Mouse (Mus musculus): ENCODE data around the gene Sprr1b. TPM values are rescaled to one million over a fixed set of nuclear protein-coding genes. Genes with fewer than 3 reads are reported as not detected.

The Sprr1b gene
- polyA plus RNA-seq, 1 experiment from 2014 or later: not detected

DNA sequence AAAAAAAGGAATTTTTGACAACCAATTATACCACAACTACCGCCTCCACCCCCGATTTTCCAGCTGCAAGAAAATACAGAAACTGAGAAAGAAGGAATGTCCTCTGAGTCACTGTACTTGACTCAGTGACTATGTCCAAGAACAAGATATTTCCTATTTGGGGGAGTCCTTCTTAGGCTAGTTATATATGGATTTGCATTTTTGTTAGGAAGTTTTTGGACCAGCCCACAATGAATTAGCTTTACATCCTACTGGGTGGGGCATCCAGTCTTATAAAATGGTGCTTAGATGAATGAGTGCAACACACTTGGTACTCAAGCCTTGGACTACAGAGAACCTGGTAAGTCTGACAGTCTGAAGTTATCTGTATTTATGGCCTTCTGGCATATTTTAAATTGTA lies 6.3 kb downstream of the Sprr1b start, which contains the start of gene Sprr2k:
Sprr2k (plus strand) TSS at position 301 of the 400 bp plus-strand sequence.
- H3K4me2 ChIP-seq (ENCODE audit: low read depth, low read length): no peak within 1 kb of the TSS
- 63% methylated on average over 2 of the region's 2 CpGs for WGBS (ENCODE audit: insufficient replicate concordance)

DNA sequence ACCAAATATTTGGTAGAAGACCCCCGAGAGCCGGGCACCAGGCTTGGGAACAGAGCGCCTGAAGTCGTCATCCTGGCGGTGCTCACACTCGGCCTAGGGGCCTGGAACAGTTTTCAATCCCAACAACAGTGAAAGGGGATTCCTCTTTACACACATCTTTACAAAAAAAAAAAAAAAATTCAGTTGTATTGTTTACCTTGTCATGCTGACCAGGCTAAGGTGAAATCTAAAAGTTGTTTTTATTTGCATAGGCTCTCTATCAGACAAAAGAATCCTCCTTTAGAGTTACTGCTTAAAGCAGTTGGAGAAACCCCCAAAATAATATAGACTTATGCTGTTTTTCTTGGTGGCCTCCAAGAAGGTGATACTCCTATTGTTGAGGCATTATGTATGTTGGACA lies 9.3 kb downstream of the Sprr1b start, which contains the start of gene Gm9774:
Gm9774 (minus strand) TSS at position 101 of the 400 bp plus-strand sequence.
- Histone ChIP-seq H3K4me1 (ENCODE audit: control insufficient read depth, low read depth, low read length) (no peaks in the 10 kb centered on the region), H3K27ac (ENCODE audit: low read length) (no peak within 1 kb of the TSS), H3K9ac (ENCODE audit: low read depth, low read length) (no peak within 1 kb of the TSS), H3K36me3 (ENCODE audit: control insufficient read depth, insufficient read depth) (no peaks in the 10 kb centered on the region), H3K27me3 (ENCODE audit: control insufficient read depth, insufficient read depth, low read depth, low read length) (no peaks in the 10 kb centered on the region), H3K4me2 (ENCODE audit: low read depth, low read length) (no peak within 1 kb of the TSS), H3K4me3 (ENCODE audit: low read depth, low read length) (no peak within 1 kb of the TSS), H3K9me3 (replicated peaks; ENCODE audit: control insufficient read depth, low read length) (no peaks in the 10 kb centered on the region)
- ATAC-seq (ENCODE audit: low read depth): no peak
- 79% methylated on average over 6 of the region's 6 CpGs for whole genome bisulfite sequencing (ENCODE audit: insufficient replicate concordance)

More for the DNA sequence above, 6.3 kb downstream of the Sprr1b start, which contains the start of gene Sprr2k:
- no peak within 1 kb of the TSS for H3K4me3 ChIP-seq (ENCODE audit: low read depth, low read length)
- no peaks in the 10 kb centered on the region for H3K4me1 ChIP-seq (ENCODE audit: control insufficient read depth, low read depth, low read length)
- H3K36me3 ChIP-seq (ENCODE audit: control insufficient read depth, insufficient read depth): no peaks in the 10 kb centered on the region
- no peak within 1 kb of the TSS for H3K27ac ChIP-seq (ENCODE audit: low read length)
- no peaks in the 10 kb centered on the region for H3K9me3 ChIP-seq (replicated peaks; ENCODE audit: control insufficient read depth, low read length)
- ATAC-seq (ENCODE audit: low read depth): no peak
- H3K27me3 ChIP-seq (ENCODE audit: control insufficient read depth, insufficient read depth, low read depth, low read length): no peaks in the 10 kb centered on the region
- H3K9ac ChIP-seq (ENCODE audit: low read depth, low read length): no peak within 1 kb of the TSS

GRCm38 (mm10) chr3:92417782-92418181 lies 20.8 kb downstream of the Sprr1b start, which contains the start of gene Sprr2j-ps:
Sprr2j-ps (plus strand) TSS chr3:92418082.
- H3K9me3 ChIP-seq (replicated peaks; ENCODE audit: control insufficient read depth, low read length): no peaks in the 10 kb centered on the region
- no peak within 1 kb of the TSS for H3K9ac ChIP-seq (ENCODE audit: low read depth, low read length)
- H3K4me2 ChIP-seq (ENCODE audit: low read depth, low read length): no peak within 1 kb of the TSS
- no peak within 1 kb of the TSS for H3K4me3 ChIP-seq (ENCODE audit: low read depth, low read length)
- no peaks in the 10 kb centered on the region for H3K36me3 ChIP-seq (ENCODE audit: control insufficient read depth, insufficient read depth)
- no peaks in the 10 kb centered on the region for H3K4me1 ChIP-seq (ENCODE audit: control insufficient read depth, low read depth, low read length)
- H3K27me3 ChIP-seq (ENCODE audit: control insufficient read depth, insufficient read depth, low read depth, low read length): no peaks in the 10 kb centered on the region
- H3K27ac ChIP-seq (ENCODE audit: low read length): no peak within 1 kb of the TSS
- no peak for ATAC-seq (ENCODE audit: low read depth)
- WGBS (ENCODE audit: insufficient replicate concordance): 62% methylated on average over 2 of the region's 2 CpGs

- Histone ChIP-seq H3K4me3 (ENCODE audit: low read depth, low read length) (no peak within 1 kb of the TSS), H3K9ac (ENCODE audit: low read depth, low read length) (no peak within 1 kb of the TSS), H3K9me3 (replicated peaks; ENCODE audit: control insufficient read depth, low read length) (no peaks in the 10 kb centered on the region), H3K4me1 (ENCODE audit: control insufficient read depth, low read depth, low read length) (no peaks in the 10 kb centered on the region), H3K27ac (ENCODE audit: low read length) (no peak within 1 kb of the TSS), H3K4me2 (ENCODE audit: low read depth, low read length) (no peak within 1 kb of the TSS), H3K36me3 (ENCODE audit: control insufficient read depth, insufficient read depth) (no peaks in the 10 kb centered on the region), H3K27me3 (ENCODE audit: control insufficient read depth, insufficient read depth, low read depth, low read length) (no peaks in the 10 kb centered on the region)
- ATAC-seq (ENCODE audit: low read depth): no peak
- WGBS (ENCODE audit: insufficient replicate concordance): 66% methylated on average over 2 of the region's 2 CpGs
Measured at GRCm38 (mm10) chr3:92407691-92408090, 30.9 kb downstream of the Sprr1b start, which contains the start of gene Sprr2i. Sprr2i (plus strand) TSS chr3:92407991.

DNA sequence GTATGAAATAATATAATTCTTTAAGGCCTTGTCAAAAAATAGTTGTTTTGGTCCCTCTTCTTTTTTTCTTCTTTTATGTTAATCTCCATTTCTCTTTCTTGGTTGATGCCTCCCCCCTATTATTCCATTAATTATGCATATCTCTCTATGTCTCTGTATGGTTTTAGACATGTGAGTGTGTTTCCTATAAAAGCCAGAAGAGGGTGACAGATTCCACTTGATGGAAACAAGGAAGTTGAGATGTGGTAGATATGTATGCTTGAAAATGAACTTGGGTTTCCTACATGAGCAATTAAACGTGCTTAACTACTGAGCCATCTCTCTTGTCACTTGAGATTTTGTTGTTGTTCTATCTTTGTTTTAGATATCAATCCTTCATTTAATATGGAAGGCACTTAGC lies 44.3 kb downstream of the Sprr1b start:
- Histone ChIP-seq H3K4me1 (ENCODE audit: control insufficient read depth, low read depth, low read length) (no peaks in the 10 kb centered on the region), H3K4me3 (ENCODE audit: low read depth, low read length) (no peak overlapping the region), H3K9ac (ENCODE audit: low read depth, low read length) (no peak overlapping the region), H3K4me2 (ENCODE audit: low read depth, low read length) (no peak overlapping the region), H3K27ac (ENCODE audit: low read length) (no peak overlapping the region), H3K36me3 (ENCODE audit: control insufficient read depth, insufficient read depth) (no peaks in the 10 kb centered on the region), H3K27me3 (ENCODE audit: control insufficient read depth, insufficient read depth, low read depth, low read length) (no peaks in the 10 kb centered on the region), H3K9me3 (replicated peaks; ENCODE audit: control insufficient read depth, low read length) (no peaks in the 10 kb centered on the region)
- WGBS (ENCODE audit: insufficient replicate concordance): 19% methylated on average over 1 of the region's 1 CpGs
- ATAC-seq (ENCODE audit: low read depth): no peak

Other genes starting within 250 kb of the Sprr1b start
- 0.04 TPM in 1 of 2 replicates, not detected in the other for gene Sprr2a1, start 223.0 kb downstream of the Sprr1b start, polyA plus RNA-seq (2015; fragmentation: Nextera tagmentation; extraction: Ambion mirVana)
- gene Sprr2a2, start 222.9 kb downstream of the Sprr1b start, polyA plus RNA-seq (2015; fragmentation: Nextera tagmentation; extraction: Ambion mirVana): 0.08 and 2.0 TPM in 2 replicates
- gene Sprr2a3, start 153.4 kb downstream of the Sprr1b start, polyA plus RNA-seq (2015; fragmentation: Nextera tagmentation; extraction: Ambion mirVana): 0.32 TPM in 1 of 2 replicates, not detected in the other
- gene Sprr2b, start 122.2 kb downstream of the Sprr1b start, polyA plus RNA-seq (2015; fragmentation: Nextera tagmentation; extraction: Ambion mirVana): 0.11 TPM in 1 of 2 replicates, not detected in the other
- gene Sprr2d, start 99.6 kb downstream of the Sprr1b start, polyA plus RNA-seq (2015; fragmentation: Nextera tagmentation; extraction: Ambion mirVana): not detected in 2 replicates
- gene Sprr2e, start 86.6 kb downstream of the Sprr1b start, polyA plus RNA-seq (2015; fragmentation: Nextera tagmentation; extraction: Ambion mirVana): not detected in 2 replicates
- not detected in 2 replicates for gene Sprr2f, start 73.6 kb downstream of the Sprr1b start, polyA plus RNA-seq (2015; fragmentation: Nextera tagmentation; extraction: Ambion mirVana)
- not detected in 2 replicates for gene Sprr2h, start 53.1 kb downstream of the Sprr1b start, polyA plus RNA-seq (2015; fragmentation: Nextera tagmentation; extraction: Ambion mirVana)
- not detected in 2 replicates for gene Sprr2i, start 30.8 kb downstream of the Sprr1b start, polyA plus RNA-seq (2015; fragmentation: Nextera tagmentation; extraction: Ambion mirVana)
- not detected in 2 replicates for gene Sprr2j-ps, start 20.7 kb downstream of the Sprr1b start, polyA plus RNA-seq (2015; fragmentation: Nextera tagmentation; extraction: Ambion mirVana)
- gene Gm9774, start 9.4 kb downstream of the Sprr1b start, polyA plus RNA-seq (2015; fragmentation: Nextera tagmentation; extraction: Ambion mirVana): 3.5 and 4.3 TPM in 2 replicates
- gene Sprr2k, start 6.2 kb downstream of the Sprr1b start, polyA plus RNA-seq (2015; fragmentation: Nextera tagmentation; extraction: Ambion mirVana): not detected in 2 replicates
- not detected in 2 replicates for gene Sprr3, start 19.9 kb upstream of the Sprr1b start, polyA plus RNA-seq (2015; fragmentation: Nextera tagmentation; extraction: Ambion mirVana)
- gene Sprr1a, start 47.1 kb upstream of the Sprr1b start, polyA plus RNA-seq (2015; fragmentation: Nextera tagmentation; extraction: Ambion mirVana): 0.15 TPM in 1 of 2 replicates, not detected in the other
- not detected in 2 replicates for gene Sprr4, start 61.7 kb upstream of the Sprr1b start, polyA plus RNA-seq (2015; fragmentation: Nextera tagmentation; extraction: Ambion mirVana)
- gene 2310046K23Rik, start 95.7 kb upstream of the Sprr1b start, polyA plus RNA-seq (2015; fragmentation: Nextera tagmentation; extraction: Ambion mirVana): not detected in 2 replicates
- not detected in 2 replicates for gene Ivl, start 134.9 kb upstream of the Sprr1b start, polyA plus RNA-seq (2015; fragmentation: Nextera tagmentation; extraction: Ambion mirVana)
- gene Smcp, start 150.2 kb upstream of the Sprr1b start, polyA plus RNA-seq (2015; fragmentation: Nextera tagmentation; extraction: Ambion mirVana): 0.13 and 0.24 TPM in 2 replicates
- not detected in 2 replicates for gene 2210017I01Rik, start 168.7 kb upstream of the Sprr1b start, polyA plus RNA-seq (2015; fragmentation: Nextera tagmentation; extraction: Ambion mirVana)
- 0.11 TPM in 1 of 2 replicates, not detected in the other for gene Lce6a, start 182.9 kb upstream of the Sprr1b start, polyA plus RNA-seq (2015; fragmentation: Nextera tagmentation; extraction: Ambion mirVana)
- not detected in 2 replicates for gene Lce1a1, start 209.5 kb upstream of the Sprr1b start, polyA plus RNA-seq (2015; fragmentation: Nextera tagmentation; extraction: Ambion mirVana)
- not detected in 2 replicates for gene Lce1b, start 218.1 kb upstream of the Sprr1b start, polyA plus RNA-seq (2015; fragmentation: Nextera tagmentation; extraction: Ambion mirVana)
- gene Lce1a2, start 231.5 kb upstream of the Sprr1b start, polyA plus RNA-seq (2015; fragmentation: Nextera tagmentation; extraction: Ambion mirVana): not detected in 2 replicates
- gene Lce1c, start 240.5 kb upstream of the Sprr1b start, polyA plus RNA-seq (2015; fragmentation: Nextera tagmentation; extraction: Ambion mirVana): not detected in 2 replicates
- gene Lce1d, start 248.4 kb upstream of the Sprr1b start, polyA plus RNA-seq (2015; fragmentation: Nextera tagmentation; extraction: Ambion mirVana): not detected in 2 replicates

Data from liver, embryonic 16.5 days (tissue).